ENCODE assay signal across 16 mouse cellular contexts in the genomic region with DNA sequence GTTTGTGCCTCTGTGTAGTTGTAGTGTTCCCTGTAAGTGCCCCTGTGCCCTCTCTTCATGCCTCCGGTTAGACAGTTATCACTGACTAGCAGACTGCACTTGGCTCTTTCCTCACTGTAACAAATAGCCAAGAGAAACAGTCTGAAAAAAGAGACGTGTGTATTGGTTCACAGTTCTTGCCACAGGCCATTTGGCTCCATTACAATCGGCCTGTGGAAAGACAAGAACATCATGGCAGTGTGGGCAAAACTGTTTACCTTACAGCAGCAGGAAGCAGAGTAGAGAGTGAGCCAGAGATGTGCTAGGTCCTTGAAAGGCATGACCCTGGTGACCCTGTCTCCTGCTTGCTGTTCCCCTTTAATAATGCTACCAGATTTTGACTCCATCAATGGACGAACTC.
"Had no signal": no experiment of that assay in that cellular context is flagged by ENCODE, and none has a peak within 500 bp of the region (broad histone marks: within the 10 kb centered on the region; RNA-seq: fewer than 3 reads in every experiment).

No protein-coding gene starts in this region.

- H3K4me1 ChIP-seq: limb, embryonic 10.5 days; limb, embryonic 13.5 days; midbrain, embryonic 10.5 days; midbrain, embryonic 13.5 days; neural tube, embryonic 13.5 days had no signal

- H3K4me2 ChIP-seq: limb, embryonic 13.5 days; lung, embryonic 14.5 days; midbrain, embryonic 13.5 days; neural tube, embryonic 13.5 days had no signal

- ATAC-seq: intestine, postnatal 0 days; lung, postnatal 0 days; midbrain, embryonic 13.5 days; midbrain, embryonic 16.5 days had no signal

- DNase-seq: liver, postnatal 0 days; right cerebral cortex, postnatal 25 days had no signal

- H3K27ac ChIP-seq: kidney, postnatal 0 days; limb, embryonic 10.5 days; limb, embryonic 13.5 days; liver, embryonic 14.5 days; midbrain, embryonic 10.5 days; midbrain, embryonic 13.5 days; neural tube, embryonic 13.5 days had no signal

- H3K27me3 ChIP-seq: limb, embryonic 13.5 days; megakaryocyte, embryonic 14.5 days; midbrain, embryonic 13.5 days; neural tube, embryonic 13.5 days had no signal

- H3K4me3 ChIP-seq: layer of hippocampus, adult 2 months; limb, embryonic 10.5 days; limb, embryonic 13.5 days; megakaryocyte, embryonic 14.5 days; midbrain, embryonic 10.5 days; midbrain, embryonic 13.5 days; myocyte; neural tube, embryonic 13.5 days had no signal

- H3K9me3 ChIP-seq: limb, embryonic 10.5 days; limb, embryonic 13.5 days; megakaryocyte, embryonic 14.5 days; midbrain, embryonic 10.5 days; midbrain, embryonic 13.5 days; neural tube, embryonic 13.5 days had no signal

- H3K9ac ChIP-seq: limb, embryonic 13.5 days; liver, embryonic 14.5 days; liver, postnatal 0 days; lung, embryonic 14.5 days; midbrain, embryonic 13.5 days; neural tube, embryonic 13.5 days had no signal
